Mouse (Mus musculus) liver, embryonic 11.5 days (tissue): Measurements from ENCODE around the gene Ssbp3. TPM values are rescaled to one million over a fixed set of nuclear protein-coding genes. Genes with fewer than 3 reads are reported as not detected.

ENCODE experiments used
- ATAC-seq: fragments of 200-750 bp; cut with Nextera tagmentation; replicated peaks from 2 replicates; pipeline ENCODE4 v1.8.0; 2017; ENCODE audit warnings: moderate number of reproducible peaks, mild to moderate bottlenecking, moderate TSS enrichment, moderate library complexity; ENCODE audit not compliant: low FRiP score
- DNase-seq: peaks from one replicate; pipeline ENCODE4 v3.0.0-alpha.2; 2017; ENCODE audit warnings: low spot score
- H3K27ac ChIP-seq: fragments of 300-500 bp; sonication (generic); 2 replicates; pipeline ENCODE4 v1.5.1; 2014; ENCODE audit warnings: mild to moderate bottlenecking, low read depth, low read length, control low read depth
- H3K27me3 ChIP-seq: fragments of 300-500 bp; sonication (generic); replicated peaks from 2 replicates; pipeline ENCODE4 v1.6.1; 2014; ENCODE audit warnings: low read length, mixed read lengths; ENCODE audit not compliant: control insufficient read depth, insufficient read depth
- H3K36me3 ChIP-seq: fragments of 300-500 bp; sonication (generic); 2 replicates; pipeline ENCODE4 v1.6.1; 2014; ENCODE audit warnings: mild to moderate bottlenecking, low read length, moderate library complexity, mixed read lengths; ENCODE audit not compliant: control insufficient read depth, insufficient read depth
- H3K4me1 ChIP-seq: fragments of 300-500 bp; sonication (generic); replicated peaks from 2 replicates; pipeline ENCODE4 v1.6.1; 2014; ENCODE audit warnings: low read length, mixed read lengths; ENCODE audit not compliant: control insufficient read depth, insufficient read depth
- H3K4me2 ChIP-seq: fragments of 300-500 bp; sonication (generic); 2 replicates; pipeline ENCODE4 v1.6.1; 2014; ENCODE audit warnings: mild to moderate bottlenecking, control low read depth, moderate library complexity
- H3K4me3 ChIP-seq: fragments of 300-500 bp; sonication (generic); 2 replicates; pipeline ENCODE4 v1.5.1; 2014; ENCODE audit warnings: low read depth, low read length, control low read depth
- H3K9ac ChIP-seq: fragments of 300-500 bp; sonication (generic); 2 replicates; pipeline ENCODE4 v1.6.1; 2014; ENCODE audit warnings: low read depth, low read length, control low read depth
- H3K9me3 ChIP-seq: fragments of 300-500 bp; sonication (generic); 2 replicates; pipeline ENCODE4 v1.6.1; 2016; ENCODE audit warnings: low read length, inconsistent platforms, mixed read lengths; ENCODE audit not compliant: control insufficient read depth
- WGBS: fragments of 180-500 bp; shearing (Covaris S2); extraction: QIAGEN DNeasy Blood & Tissue Kit; methylation state at CpG from one replicate; pipeline ENCODE4 v1.1.7; 2014; 5-methylcytosine and 5-hydroxymethylcytosine counted together
- polyA plus RNA-seq: library from polyadenylated mRNA; unstranded; fragments of >200 nt; fragmentation: Nextera tagmentation; extraction: Ambion mirVana; gene quantifications from 2 replicates; pipeline ENCODE4 v1.2.1, GENCODE M21; 2014

Gene Ssbp3
- polyA plus RNA-seq, 1 experiment from 2014 or later: 89.0 TPM

- ATAC-seq: no peak
- H3K27me3 ChIP-seq: no peaks in the 10 kb centered on the region
- DNase-seq: peak; percentile 30
- no peak overlapping the region for H3K27ac ChIP-seq
- WGBS: 52% methylated on average over 6 of the region's 6 CpGs
- H3K9ac ChIP-seq: no peak overlapping the region
- no peak overlapping the region for H3K4me2 ChIP-seq
- H3K4me1 ChIP-seq: 0 out of 2 replicates have a peak, but pooled peaks cover 9% of the 10 kb centered on the region
- H3K36me3 ChIP-seq: no peaks in the 10 kb centered on the region
- no peaks in the 10 kb centered on the region for H3K9me3 ChIP-seq
- no peak overlapping the region for H3K4me3 ChIP-seq
Measured at GRCm38 (mm10) chr4:106900718-106901117, 9.8 kb upstream of the Ssbp3 start.

DNA sequence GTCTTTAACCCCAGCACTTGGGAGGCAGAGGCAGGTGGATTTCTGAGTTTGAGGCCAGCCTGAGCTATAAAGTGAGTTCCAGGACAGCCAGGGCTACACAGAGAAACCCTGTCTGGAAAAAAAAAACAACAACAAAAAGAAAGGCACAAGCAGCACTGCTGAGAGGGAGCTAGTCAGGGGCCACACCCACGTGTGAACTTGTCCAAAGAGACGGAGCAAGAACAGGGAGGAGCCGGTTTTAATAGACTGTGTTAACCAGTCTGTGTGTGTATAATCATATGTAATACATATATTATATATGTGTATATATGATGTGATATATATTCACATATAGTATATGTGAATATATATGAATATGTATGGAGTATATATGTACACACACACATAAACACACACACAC lies 8.9 kb upstream of the Ssbp3 start:
- H3K4me1 ChIP-seq: 0 out of 2 replicates have a peak, but pooled peaks cover 9% of the 10 kb centered on the region
- H3K27me3 ChIP-seq: no peaks in the 10 kb centered on the region
- no peak for ATAC-seq

GRCm38 (mm10) chr4:106902157-106902556 lies 8.3 kb upstream of the Ssbp3 start:
- no peak overlapping the region for H3K4me2 ChIP-seq
- H3K36me3 ChIP-seq: no peaks in the 10 kb centered on the region
- no peaks in the 10 kb centered on the region for H3K27me3 ChIP-seq
- DNase-seq (no peak), ATAC-seq (0 out of 2 replicates have a peak, but pooled peaks have one; percentile 44)
- WGBS: 55% methylated on average over 8 of the region's 8 CpGs
- peaks cover 9% of the 10 kb centered on the region; the same call in 1 of the 2 replicates for H3K4me1 ChIP-seq
- no peak overlapping the region for H3K4me3 ChIP-seq
- H3K9me3 ChIP-seq: no peaks in the 10 kb centered on the region
- H3K9ac ChIP-seq: no peak overlapping the region
- H3K27ac ChIP-seq: 0 out of 2 replicates have a peak overlapping the region, but pooled peaks have one; percentile 19

More for the DNA sequence above, 8.9 kb upstream of the Ssbp3 start:
- H3K9me3 ChIP-seq: no peaks in the 10 kb centered on the region
- WGBS: 62% methylated on average over 3 of the region's 3 CpGs
- H3K4me2 ChIP-seq: no peak overlapping the region
- no peak overlapping the region for H3K9ac ChIP-seq
- no peak overlapping the region for H3K4me3 ChIP-seq
- H3K27ac ChIP-seq: no peak overlapping the region
- DNase-seq: no peak
- no peaks in the 10 kb centered on the region for H3K36me3 ChIP-seq

DNA sequence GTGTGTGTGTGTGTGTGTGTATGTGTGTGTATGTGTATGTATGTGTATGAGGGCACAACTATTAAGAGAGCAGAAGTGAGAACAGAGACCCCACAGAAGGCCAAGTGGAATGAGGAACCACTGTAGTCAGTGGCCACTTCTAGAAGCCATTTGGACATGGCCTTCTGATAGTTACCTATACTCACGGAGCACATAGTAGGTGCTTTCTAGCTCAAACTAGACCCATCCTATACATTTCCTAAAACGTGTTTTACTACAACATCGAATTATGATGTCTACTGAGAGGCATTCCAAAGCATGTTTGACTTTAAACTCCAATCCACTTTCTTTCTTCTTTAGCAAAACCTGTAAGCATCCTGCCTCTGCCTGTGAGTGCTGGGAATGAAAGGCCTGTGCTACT lies 4.6 kb upstream of the Ssbp3 start:
- H3K4me3 ChIP-seq: no peak overlapping the region
- peaks cover 35% of the 10 kb centered on the region for H3K4me1 ChIP-seq
- no peaks in the 10 kb centered on the region for H3K27me3 ChIP-seq
- no peaks in the 10 kb centered on the region for H3K9me3 ChIP-seq
- H3K27ac ChIP-seq: no peak overlapping the region
- DNase-seq (no peak), ATAC-seq (no peak)
- H3K9ac ChIP-seq: no peak overlapping the region
- 89% methylated on average over 3 of the region's 3 CpGs for WGBS
- H3K4me2 ChIP-seq: no peak overlapping the region
- no peaks in the 10 kb centered on the region for H3K36me3 ChIP-seq

DNA sequence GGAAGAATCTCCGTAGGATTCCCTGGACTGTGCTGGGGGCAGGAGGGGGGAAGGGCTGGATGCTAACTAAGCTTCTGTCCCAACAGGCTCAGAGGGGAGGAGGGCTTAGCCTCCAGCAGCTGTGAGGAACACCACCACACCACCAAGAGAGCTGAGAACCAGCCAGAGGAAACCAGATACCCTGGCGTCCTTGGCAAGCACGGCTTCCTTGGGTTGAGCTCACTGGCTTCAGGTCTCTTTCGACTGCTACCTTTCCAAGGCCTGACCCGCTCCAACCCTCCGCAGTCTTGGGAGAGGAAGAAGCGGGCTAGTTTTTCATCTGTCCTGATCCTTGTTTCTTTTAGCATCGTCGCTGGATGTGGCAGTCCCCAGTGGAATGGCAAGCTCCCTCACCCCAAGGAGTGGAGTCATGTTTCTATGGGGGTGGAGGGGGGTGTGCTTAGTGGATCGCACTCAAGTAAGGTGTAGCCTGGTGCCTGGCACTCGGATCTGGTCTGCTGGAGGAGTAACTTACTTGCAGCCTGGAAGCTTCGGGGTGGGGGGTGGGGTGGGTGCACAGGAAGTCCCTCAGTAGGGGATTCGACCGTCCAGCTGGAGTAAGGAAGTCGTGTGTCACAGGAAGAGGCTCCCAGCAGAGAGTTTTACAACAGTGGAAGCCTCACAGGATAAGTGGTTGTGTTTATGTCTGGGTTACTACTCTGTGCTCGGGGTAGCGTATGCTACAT lies 2.6 kb upstream of the Ssbp3 start:
- peak overlapping the region; percentile 100; the same call in 1 of the 2 replicates for H3K4me3 ChIP-seq
- ATAC-seq (no peak), DNase-seq (peak; percentile 65)
- peak overlapping the region; percentile 62 for H3K9ac ChIP-seq
- H3K4me2 ChIP-seq: peak overlapping the region; percentile 95
- peak overlapping the region; percentile 100 for H3K27ac ChIP-seq
- H3K27me3 ChIP-seq: no peaks in the 10 kb centered on the region
- 5% methylated on average over 17 of the region's 17 CpGs for WGBS
- no peaks in the 10 kb centered on the region for H3K36me3 ChIP-seq
- H3K9me3 ChIP-seq: no peaks in the 10 kb centered on the region
- peaks cover 30% of the 10 kb centered on the region for H3K4me1 ChIP-seq

GRCm38 (mm10) chr4:106908426-106908809 lies 2.1 kb upstream of the Ssbp3 start:
- Histone ChIP-seq H3K9me3 (no peaks in the 10 kb centered on the region), H3K27ac (peak overlapping the region; percentile 100), H3K36me3 (0 out of 2 replicates have a peak, but pooled peaks cover 3% of the 10 kb centered on the region), H3K4me3 (peak overlapping the region; percentile 100), H3K4me1 (peaks cover 36% of the 10 kb centered on the region), H3K4me2 (peak overlapping the region; percentile 95), H3K9ac (peak overlapping the region; percentile 56), H3K27me3 (no peaks in the 10 kb centered on the region)
- WGBS: 7% methylated on average over 3 of the region's 3 CpGs
- DNase-seq (peak; percentile 71), ATAC-seq (peak; percentile 69)

DNA sequence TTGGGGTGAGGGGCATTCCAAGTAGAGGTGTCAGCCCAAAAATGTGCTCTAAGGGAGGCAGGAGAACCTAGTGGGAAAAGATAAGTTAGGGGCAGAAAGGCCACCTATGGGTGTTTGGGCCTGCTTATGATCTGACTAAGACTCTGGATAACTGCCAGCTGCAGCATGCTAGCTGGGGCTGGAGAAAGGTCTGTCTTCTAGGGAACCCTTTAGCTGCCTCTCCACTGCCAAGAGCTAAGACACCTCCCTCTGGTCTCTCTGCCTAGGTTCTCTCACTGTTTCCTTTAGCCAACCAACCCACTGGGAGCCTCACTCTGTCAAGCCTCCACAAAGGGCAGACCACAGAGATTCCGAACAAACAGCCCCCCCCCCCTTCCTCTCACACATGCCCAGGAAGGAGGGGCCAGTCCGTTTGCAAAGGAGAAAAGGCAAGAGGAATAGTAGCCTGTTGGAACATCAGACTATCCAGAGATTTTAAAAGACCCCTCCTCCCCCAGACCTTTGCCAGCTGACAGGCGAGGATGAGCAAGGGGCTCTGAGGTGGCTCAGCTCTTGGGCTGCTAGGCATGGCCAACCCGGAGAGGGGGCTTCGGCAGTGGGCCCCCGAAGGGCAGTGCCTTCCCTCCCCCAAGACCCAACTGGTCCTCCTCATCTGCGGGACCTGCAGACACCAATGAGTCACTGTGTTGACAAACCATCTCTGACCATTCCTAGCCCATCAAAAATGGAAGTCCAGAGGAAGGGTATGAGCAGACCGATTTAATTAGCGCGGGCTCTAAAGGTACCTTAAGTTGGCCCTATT lies 1.4 kb upstream of the Ssbp3 start:
- Histone ChIP-seq H3K9ac (peak overlapping the region; percentile 56), H3K4me2 (peak overlapping the region; percentile 95), H3K36me3 (peaks cover 10% of the 10 kb centered on the region), H3K4me3 (peak overlapping the region; percentile 100), H3K4me1 (peaks cover 43% of the 10 kb centered on the region), H3K9me3 (no peaks in the 10 kb centered on the region), H3K27me3 (no peaks in the 10 kb centered on the region), H3K27ac (peak overlapping the region; percentile 100)
- ATAC-seq (peak; percentile 20), DNase-seq (peak; percentile 64)
- 7% methylated on average over 10 of the region's 10 CpGs for WGBS

- Histone ChIP-seq H3K9me3 (no peaks in the 10 kb centered on the region), H3K36me3 (peaks cover 13% of the 10 kb centered on the region), H3K4me2 (peak overlapping the region; percentile 95), H3K9ac (peak overlapping the region; percentile 56), H3K27ac (peak overlapping the region; percentile 100), H3K27me3 (no peaks in the 10 kb centered on the region), H3K4me1 (peaks cover 49% of the 10 kb centered on the region), H3K4me3 (peak overlapping the region; percentile 100)
- DNase-seq (no peak), ATAC-seq (no peak)
- WGBS: 2% methylated on average over 6 of the region's 6 CpGs
Measured at GRCm38 (mm10) chr4:106909797-106910196, 704 bp upstream of the Ssbp3 start.
